Mouse (Mus musculus): ENCODE measurements around the gene Xrra1.
"Not testable (repeated sequence)": the region's sequence is repeated elsewhere in the genome, so short reads cannot be mapped to it uniquely, and the experiment has no call there.

The Xrra1 gene

DNA sequence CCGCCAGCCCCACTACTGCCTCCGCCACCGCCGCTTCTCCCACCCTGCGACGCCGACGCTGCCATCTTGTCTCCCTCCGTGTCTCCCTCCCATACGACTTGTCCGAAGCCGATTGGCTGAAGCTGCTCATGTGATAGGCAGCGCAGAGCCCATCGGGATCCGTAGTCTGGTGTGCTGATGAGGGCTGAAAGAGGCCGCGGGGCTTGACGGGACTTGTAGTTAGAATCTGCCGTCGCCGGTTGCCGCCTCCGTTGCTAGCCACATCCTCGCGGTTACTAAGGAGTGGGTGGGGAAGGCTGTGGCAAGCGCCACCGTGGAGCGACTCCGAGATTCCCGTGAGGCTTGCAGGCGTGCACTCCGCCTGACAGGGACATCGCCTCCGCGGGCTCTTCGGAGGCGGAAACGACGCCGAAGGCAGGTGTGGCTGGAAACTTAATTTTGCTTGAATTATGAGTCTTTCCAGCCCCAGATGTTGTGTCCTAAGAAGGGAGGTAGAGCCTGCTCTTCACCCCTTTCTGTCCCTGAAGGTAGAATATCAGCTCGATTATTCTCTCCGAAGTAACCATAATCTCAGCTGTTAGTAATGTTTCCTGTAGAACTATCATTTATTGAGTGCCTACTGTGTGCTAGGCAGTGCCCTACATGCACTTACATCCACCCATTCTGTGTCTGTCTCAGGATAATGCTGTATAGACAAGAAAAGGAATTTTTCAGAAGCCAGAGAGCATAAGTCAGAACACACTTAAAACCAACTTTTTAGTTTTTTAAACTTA, at the start of gene Xrra1:
TSS of gene Xrra1 (plus strand) at position 304 of the 773 bp plus-strand sequence.
- peak; percentile 97 for DNase-seq (ENCODE audit: low spot score)

DNA sequence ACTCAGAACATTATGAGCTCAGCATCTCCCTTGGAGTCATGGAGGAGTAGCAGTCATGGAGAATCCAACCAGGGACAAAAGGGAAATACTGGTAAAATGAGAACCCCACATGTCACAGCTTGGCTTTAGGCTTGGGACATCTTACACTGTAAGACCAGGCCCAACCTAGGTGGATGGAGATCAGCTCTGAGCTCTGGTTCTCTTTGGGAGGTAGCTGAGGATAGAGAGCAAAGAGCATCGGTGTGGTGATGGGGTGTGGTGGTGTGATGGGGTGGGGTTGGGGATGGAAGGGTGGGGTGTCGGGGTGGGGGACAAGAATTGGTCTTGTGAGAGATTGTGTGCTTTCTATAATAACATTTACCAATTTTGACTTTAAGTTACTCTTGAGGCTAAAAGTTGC, 48.1 kb upstream of the Xrra1 start:
- no peak for DNase-seq (ENCODE audit: low spot score)

DNA sequence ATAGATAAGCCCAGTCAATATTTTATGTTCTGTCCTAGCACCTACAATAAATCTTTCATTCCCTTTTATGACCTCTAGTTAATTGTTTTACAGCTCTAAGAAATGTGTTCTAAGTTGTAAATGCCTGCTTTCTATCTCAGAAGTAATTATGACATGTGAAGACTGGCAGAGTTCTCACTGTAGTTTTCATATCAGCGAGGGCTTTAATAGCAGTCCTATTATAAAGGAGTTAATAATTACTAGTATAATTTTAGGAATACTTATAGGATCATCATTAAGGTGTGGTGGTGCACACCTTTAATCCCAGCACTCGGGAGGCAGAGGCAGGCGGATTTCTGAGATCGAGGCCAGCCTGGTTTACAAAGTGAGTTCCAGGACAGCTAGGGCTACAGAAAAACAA, 47.3 kb upstream of the Xrra1 start:
- no peak for DNase-seq (ENCODE audit: low spot score)

DNA sequence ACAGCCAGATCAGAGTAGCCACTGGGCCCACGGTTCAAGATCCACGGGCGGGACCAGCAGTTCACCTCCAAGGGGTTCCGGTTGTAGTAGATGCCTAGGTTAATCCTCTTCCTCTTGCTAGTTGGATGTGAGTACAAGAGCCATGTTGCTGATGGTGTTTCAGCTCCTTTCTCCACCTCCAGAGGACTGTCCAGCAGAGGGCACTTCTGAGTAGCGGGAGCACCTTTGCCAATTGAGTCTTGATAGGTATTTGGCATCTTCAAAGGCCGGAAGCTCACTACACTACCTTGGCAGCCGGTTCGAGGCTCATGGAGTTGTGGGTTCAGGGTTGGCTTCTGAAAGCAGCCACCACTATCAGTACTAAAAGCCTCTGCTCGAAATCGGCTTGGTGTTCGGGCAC, 45.5 kb upstream of the Xrra1 start:
- peak; percentile 58 for DNase-seq (ENCODE audit: low spot score)

DNA sequence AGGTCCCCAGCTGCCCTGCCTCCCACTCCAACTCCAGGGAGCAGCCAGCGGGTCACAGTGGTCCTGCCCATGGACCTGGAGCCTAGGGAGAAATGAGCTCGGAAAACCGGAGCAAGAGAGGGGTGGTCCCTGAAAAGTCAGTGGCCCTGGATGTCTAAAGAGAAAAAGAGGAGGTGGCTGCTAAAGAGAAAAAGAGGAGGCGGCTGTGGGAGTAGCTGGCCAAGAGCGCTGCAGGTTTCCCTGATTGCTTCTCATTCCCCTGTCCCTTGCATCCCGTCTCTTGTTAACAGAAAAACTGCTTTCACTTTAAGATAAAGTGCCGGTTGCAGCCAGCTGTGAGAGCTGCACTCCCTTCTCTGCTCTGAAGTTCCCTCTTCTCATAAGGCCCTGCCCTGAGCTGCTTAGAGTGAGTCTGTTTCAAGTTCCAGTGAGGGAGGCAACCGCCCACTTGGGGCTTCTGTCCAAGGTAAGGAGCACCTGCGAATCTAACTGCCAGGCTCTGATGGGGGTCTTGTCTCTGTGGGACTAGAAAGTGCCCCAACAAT, 40.7 kb upstream of the Xrra1 start:
- not testable (repeated sequence) for DNase-seq (ENCODE audit: low spot score)

DNA sequence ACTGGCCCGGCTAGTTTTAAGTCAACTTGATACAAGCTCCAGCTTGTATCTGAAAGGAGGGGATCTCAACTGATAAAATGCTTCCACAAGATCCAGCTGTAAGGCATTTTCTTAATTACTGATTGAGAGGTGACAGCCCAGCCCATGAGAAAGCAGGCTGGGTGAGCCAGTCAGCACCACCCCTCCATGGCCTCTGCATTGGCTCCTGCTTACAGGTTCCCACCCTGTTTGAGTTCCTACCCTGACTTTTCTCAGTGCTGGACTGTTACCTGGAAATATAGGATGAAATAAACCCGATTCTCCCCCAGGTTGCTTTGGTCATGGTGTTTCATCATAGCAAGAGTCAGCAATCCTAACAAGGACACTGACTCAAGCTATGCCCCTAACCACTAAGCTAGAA, 37.0 kb upstream of the Xrra1 start:
- no peak for DNase-seq (ENCODE audit: low spot score)

DNA sequence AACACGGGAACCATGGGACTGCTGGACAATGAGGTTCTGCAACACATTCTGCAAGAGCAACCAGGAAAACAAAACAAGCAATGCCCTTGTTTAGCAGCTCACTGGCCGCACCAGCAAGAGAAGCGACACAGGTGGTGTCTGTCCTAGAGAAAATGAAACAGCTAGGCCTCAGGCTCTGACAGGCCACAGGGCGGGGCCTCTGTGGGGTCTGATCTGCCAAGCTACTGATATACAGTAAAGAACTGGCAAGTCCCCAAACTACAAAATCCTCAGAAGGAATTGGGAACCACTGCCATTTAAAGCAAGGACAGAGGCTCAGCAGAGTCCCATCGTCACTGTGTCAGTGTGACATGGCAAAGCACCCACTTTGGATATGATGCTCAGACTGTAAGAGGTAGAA, 36.5 kb upstream of the Xrra1 start:
- DNase-seq (ENCODE audit: low spot score), result no peak

DNA sequence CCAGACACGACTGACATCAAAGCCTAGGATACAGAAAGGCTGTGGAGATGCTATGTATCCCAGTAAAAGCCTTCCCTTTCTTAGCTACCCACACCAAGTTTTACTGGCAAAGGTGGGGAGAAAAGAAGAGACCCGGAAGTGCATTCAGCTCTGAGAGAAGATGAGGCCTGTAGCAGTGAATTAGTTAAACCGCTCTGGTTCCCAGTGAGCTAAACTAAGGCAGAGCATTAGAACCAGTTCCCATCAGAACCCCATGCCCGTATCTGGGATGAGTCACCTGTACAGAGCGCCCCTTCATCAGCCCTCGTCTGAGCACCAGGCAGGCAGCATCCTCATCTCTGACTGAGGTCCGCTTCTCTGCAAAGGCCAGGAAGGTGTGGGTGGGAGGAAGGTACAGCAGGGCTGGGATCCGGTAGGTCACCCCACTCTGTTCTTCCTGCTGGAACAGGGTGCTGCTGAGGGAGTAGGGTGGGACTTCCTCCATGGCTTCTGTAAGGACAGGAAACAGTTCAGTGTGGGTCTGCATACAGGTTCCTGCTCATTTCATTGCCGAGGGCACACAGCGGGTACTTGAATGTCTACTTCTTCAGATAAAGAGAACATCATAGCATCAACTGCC, 35.8 kb upstream of the Xrra1 start:
- no peak for DNase-seq (ENCODE audit: low spot score)

DNA sequence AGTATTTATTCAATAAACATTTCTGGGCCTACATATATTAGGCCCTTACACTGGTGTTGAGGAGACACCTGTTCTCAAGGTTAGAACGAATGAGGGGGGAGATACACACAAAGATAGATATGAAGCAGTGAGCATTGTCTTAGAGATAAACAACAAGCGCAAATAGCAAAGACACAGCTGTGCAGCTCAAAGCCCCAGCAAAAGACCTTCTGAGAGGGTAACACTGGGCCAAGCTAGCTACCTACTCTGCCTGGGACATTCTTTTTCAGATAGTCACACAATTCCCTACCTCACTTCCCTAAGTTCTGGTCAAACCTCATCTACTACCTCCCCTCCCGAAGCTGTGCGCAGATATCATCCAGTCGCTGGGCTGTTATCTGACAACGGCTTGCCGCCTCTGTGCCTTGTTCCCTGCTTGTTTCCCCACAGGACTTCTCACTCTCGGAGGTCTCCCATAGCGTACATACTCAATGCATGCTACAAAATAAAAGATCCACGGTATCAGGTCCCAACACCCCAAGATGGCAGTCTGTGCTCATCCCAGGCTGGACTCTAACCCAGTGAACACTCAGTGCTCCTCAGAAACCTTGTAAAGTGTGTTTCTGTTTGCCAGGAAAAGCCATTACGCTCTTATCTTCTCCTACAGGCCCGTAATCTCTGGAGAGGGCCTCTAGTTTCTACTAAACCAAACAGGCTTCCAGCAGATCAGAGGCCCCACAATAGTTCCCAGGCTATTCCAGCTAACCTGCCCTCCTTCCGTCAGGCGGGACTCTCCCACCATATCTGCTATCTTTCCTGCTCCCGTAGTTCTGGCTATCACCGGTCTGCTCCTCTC, 34.0 kb upstream of the Xrra1 start:
- DNase-seq (ENCODE audit: low spot score), result no peak

DNA sequence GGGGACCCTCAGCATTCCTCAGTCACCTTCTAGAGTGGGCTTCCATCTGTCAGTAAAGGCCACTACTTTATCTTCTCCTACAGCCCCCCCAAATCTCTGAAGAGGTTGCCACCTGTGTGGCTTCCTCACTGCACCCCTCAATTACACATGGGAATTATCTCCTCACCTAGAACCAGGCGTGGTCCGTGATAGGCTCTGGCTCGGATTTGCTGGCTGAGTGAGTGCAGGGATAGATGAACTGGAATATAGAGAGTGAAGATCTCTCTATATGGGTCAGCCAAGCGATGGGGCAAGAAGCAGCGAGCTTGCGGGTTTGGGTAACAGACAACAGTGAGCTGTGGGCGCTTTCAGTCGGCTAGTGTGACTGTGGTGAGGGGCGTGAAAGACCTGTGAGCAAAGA, 33.4 kb upstream of the Xrra1 start:
- DNase-seq (ENCODE audit: low spot score), result no peak

DNA sequence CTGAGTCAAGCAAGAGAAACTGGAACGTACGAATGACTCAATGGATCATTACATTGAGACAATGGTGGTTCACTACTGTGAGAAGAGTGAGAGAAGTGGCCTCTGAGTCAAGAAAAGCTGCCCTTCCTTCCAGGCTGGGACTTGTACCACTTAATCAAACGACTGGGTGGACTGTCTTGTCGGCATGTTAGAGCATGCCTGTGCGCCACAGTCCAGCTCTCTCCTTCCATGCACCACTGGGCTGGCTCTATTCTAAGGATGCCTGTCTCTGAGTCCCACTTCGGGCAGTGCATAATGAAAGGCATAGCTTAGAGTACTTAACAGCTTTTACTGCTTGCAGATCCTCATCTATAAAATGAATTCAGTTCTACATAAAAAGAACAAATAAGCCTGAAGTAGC, 32.8 kb upstream of the Xrra1 start:
- peak; percentile 35 for DNase-seq (ENCODE audit: low spot score)

DNA sequence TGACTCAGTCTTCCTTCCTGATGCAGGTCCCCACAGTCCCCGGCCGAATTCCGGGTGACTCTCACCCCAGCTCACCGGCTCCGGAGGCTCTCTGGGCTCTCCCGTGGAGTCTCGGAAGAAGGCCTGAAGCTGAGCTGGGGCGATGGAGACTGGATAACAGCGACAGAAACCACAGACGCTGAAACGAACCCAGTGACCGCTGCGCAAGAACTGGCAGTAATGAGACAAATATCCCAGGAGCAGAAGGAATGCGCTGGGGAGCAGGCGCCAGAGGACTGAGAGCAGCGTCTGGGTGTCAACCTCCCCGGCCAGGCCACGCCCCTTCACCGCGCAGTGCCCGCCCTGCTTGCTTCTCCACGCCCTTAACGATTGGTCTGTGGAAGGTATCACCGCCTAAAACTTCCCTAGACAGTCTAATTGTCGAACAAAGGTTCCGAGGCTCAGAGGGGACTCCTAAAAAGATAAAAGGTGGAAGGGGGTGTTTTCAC, 30.8 kb upstream of the Xrra1 start, which contains the start of gene Neu3:
TSS of gene Neu3 (minus strand) at position 335 of the 488 bp plus-strand sequence.
- DNase-seq (ENCODE audit: low spot score), result peak; percentile 98

DNA sequence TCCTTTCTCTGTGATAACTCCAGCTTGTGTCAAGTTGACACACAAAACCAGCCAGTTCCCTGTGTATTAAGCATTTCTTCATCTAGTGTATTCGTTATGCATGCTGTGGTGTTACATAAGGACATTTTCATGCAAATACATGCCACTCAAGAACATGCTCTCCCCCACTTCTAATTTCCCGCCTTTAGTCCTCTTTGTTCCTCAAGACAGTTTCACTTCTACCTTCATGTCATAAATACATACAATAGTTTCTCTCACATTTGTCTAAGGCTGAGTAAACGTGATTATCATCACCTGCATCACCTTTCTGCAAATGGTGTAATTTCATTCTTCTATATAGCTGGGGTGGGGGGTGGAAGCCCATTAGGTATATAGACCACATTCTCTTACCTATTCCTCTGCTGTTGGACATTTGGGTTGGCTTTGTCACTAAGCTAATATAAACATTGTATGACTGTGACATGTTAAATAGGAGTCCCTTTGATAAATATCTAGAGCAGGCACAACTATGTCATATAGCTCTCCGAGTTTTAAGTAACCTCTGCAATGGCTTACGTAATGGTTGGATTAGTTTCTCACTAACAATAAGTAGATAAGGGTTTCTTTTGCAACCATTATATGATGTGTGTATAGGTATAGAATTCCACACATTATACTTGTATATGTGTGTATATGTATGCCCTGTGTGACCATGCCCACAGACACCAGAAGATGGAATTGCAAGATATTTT, 25.6 kb upstream of the Xrra1 start:
- no peak for DNase-seq (ENCODE audit: low spot score)

DNA sequence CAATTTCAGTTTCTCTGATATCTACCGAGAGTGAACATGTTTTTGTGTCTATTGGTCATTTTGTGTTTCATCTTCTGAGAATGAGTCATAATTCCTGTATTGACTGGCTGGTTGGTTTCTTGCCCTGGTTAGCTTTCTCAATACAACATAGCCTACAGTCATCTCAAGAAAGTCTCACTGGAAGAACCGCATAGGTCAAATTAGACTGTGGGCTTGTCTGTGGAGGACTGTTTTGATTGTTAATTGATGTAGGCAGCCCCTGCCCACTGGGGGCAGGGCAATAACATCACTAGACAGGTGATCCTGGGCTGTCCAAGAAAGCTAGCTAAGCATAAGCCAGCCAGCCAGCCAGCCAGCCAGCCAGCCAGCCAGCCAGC, 25.1 kb upstream of the Xrra1 start:
- no peak for DNase-seq (ENCODE audit: low spot score)

DNA sequence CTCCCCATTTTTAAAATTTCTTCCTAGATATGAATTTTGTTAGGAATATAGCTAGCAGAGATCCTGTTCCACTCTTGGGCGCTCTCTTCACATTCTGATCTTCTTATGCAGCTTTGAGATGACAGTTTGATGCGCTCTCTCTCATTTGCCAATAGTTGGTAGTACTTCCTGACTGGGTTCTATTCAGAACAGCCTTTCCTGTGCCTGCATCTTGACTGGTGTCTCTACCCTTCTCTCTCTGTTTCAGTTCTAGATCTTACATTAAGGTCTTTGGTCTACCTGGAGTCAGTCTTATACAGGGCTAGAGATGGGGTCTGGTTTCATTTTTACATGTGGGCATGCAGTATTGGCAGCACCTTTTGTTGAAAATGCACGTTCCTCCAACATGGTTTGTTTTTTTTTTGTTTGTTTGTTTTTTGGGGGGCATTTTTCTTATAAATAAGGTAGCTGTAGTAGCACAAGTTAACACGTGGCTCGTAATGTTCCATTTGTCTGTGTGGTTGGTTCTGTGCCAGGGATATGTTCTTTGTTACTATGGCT, 24.5 kb upstream of the Xrra1 start:
- no peak for DNase-seq (ENCODE audit: low spot score)

DNA sequence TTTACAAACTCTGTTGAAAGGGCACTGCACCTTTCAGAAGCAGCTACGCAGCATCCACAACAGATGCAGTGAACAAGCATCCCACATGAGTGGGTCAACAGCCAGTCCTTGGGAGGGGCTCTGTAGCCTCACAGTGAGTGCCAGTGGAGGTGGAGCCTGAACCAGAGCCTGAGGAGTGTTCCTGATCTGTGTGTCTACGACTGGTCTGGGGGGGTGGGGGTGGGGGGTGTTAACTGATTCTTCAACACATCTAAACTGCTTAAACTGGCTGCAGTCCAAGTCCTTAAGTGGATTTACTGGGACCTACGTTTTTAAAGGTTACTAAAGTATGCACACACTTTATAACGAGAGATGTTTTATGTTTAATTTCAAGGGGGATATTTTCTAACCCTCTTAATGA, 22.1 kb upstream of the Xrra1 start:
- no peak for DNase-seq (ENCODE audit: low spot score)

DNA sequence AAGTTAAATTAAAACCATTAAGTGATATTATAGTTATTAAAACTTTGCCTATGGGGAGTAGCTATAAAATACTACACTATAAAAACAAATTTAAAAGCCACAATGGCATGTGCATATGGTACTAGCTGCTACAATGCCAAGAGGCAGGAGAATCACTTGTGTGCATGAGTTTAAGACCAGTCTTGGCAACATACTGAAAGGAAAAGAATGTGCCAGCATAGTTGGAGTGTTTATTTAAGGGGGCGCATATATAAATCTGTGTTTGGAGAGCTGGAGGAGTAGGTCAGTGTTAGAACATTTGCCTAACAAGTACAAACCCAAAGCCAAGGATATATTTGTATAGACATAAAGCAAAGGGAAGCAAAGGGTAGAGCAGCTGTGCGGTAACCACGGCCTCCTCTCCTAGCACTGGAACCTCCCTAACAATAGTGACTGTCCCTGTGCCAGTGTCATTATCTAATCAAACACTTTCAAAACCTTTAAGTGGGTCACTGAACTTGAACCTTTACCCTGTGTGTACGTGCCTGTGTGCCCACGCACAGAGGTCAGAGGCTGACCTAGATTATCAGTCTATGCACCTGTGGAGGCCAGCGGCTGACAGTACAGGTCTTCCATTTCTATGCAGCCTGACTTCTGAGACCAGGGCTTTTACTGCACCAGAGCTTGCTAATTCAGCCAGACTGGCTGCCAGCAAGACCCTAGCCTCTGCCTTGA, 21.4 kb upstream of the Xrra1 start:
- no peak for DNase-seq (ENCODE audit: low spot score)

DNA sequence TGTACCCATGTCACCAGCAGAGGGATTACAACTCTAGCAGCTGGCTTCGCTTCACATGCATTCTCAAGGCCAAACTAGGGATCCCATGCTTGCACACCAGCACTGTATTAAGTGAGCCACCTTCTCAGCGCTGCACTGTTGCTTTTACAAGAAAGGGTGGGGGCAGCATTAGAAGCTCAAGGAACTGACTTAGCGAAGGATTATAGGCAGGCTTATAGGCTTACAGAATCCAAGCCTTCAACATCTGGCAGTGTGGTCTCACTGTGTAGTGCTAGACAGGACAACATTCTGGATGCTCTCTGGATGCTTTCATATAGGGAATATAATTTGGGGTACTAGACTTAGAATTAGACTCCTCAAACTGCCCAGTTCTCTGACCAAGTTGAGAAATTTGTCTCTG, 20.7 kb upstream of the Xrra1 start:
- DNase-seq (ENCODE audit: low spot score), result no peak

DNA sequence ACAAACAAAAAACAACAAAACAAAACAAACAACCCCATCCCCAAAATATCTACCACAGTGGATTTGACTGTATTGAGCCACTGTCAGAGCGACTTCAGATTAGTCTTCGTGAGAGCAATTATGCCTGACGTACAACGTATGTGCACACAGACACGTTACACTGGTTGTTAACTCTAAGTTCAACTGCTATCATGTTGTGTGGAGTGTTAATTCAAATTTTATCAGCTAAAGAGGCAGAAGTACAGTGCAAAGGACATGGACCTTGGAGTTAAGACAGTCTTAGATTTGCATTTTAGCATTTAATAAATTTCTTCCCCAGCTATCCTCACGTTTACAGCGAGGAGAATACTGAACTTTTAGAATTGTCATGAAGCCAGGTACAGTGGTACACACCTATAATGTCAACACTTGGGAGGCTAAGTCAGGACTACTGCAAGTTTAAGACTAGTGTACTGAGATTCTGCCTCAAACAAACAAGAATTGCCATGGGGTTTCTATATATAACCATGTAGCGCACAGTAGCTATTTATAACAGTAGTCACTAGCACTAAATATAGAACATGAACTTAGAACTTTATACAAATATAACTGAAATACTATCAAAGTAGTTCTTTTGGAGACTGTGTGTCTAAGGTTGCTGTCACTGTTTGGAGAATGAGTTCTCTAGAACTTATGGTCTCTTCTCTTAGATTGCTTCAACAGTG, 13.2 kb upstream of the Xrra1 start:
- no peak for DNase-seq (ENCODE audit: low spot score)

DNA sequence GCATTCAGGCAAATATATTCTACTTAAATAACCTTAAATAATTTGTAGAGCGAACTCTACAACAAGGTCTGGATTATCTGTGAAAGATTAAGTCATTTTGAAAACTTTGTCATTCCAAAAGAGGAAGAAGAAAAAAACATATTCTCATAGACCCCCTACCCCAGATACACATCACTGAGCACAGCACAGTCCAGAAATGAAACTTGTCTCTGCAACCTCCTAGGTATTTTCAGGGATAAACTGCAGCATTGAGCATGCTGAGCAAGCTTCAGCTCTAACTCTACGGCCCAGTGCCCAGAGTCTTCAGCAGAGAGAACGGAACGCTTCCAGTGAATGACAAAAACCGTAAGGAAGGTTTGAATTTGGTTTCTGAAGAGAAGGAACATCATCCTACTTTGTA, 8.4 kb upstream of the Xrra1 start:
- DNase-seq (ENCODE audit: low spot score), result no peak

All from urinary bladder, postnatal 14 days (tissue).